Mouse (Mus musculus): ENCODE results near the gene Chst2. TPM values are rescaled to one million over a fixed set of nuclear protein-coding genes. Genes with fewer than 3 reads are reported as not detected.

Gene Chst2
- polyA plus RNA-seq, 2 experiments, result 7.5 to 10.6 TPM

DNA sequence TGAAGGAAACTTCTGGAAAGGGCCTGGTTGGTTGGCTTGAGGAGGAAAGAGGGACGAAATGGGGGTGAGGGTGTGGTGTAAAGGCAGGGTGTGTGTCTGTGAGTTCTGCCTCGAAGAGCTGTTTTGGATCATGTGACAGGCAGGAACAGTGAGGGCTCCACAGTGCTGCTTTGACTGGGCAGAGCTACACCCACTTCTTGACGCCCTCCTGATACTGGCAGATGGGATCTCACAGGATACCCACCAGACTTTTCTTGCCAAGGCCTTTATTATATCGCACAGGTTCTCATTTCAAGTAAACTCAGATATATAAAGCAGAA, 29.7 kb upstream of the Chst2 start:
- no peaks in the 10 kb centered on the region for H3K9me3 ChIP-seq (ENCODE audit: control insufficient read depth, low read length)
- no peak overlapping the region for H3K27ac ChIP-seq (replicated peaks; ENCODE audit: low read depth, low read length)
- H3K4me1 ChIP-seq (ENCODE audit: control insufficient read depth, insufficient read depth, low read length), result no peaks in the 10 kb centered on the region
- no peak overlapping the region for H3K9ac ChIP-seq (ENCODE audit: low read depth, low read length, severe bottlenecking)
- no peak overlapping the region for H3K4me3 ChIP-seq (replicated peaks; ENCODE audit: low read length)
- no peak for DNase-seq (ENCODE audit: low spot score)
- TF ChIP-seq POLR2A (IDR thresholded peaks at IDR 0.05; ENCODE audit: borderline replicate concordance, extremely low read depth, insufficient read depth, insufficient read length), result no peak
- no peak for ATAC-seq (ENCODE audit: low FRiP score, low read depth)
- 75% methylated on average over 4 of the region's 4 CpGs for WGBS
- no peaks in the 10 kb centered on the region for H3K27me3 ChIP-seq (ENCODE audit: control insufficient read depth, insufficient read depth, low read length)
- no peaks in the 10 kb centered on the region for H3K36me3 ChIP-seq (ENCODE audit: control insufficient read depth, insufficient read depth, low read length)
- no peak overlapping the region for H3K4me2 ChIP-seq (replicated peaks; ENCODE audit: low read depth, low read length, severe bottlenecking)

DNA sequence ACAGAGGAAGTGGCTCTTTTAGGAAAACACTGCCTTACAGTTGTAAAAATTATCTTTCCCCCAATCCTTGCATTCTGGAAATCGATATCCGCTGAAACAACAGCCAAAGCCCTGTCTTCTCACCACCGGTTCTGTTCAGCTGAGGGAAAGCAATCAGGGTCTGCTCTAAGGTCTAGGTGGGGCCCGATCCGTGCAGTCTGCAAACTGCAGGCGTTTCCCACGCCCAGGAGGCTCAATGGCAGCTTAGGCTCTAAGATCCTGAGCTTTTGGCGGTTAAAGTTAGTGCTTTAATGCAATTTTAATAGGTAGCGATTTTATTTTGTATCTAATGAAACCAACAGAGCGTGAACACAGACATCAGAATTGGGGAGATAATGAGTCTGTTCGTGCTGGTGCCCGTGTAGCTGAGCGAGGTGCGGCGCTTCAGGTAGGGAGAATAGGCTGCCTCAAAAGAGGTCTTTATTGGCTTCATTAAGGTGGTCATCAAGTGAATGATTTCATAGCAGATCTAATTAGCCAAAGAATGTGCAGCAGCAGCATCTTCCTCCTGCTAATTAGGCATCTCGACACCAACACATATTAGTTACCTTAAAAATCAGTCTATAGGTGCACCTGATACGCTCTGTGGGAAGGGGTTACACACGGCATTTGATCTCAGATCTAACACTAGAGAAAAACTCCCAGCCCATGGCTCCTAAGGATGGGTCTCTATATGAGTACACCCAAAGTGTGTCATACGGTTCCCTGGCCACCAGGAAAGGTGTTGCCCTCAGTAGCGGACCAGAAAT, 29.2 kb upstream of the Chst2 start:
- Histone ChIP-seq H3K4me2 (replicated peaks; ENCODE audit: low read depth, low read length, severe bottlenecking) (no peak overlapping the region), H3K27me3 (ENCODE audit: control insufficient read depth, insufficient read depth, low read length) (no peaks in the 10 kb centered on the region), H3K27ac (replicated peaks; ENCODE audit: low read depth, low read length) (no peak overlapping the region), H3K36me3 (ENCODE audit: control insufficient read depth, insufficient read depth, low read length) (no peaks in the 10 kb centered on the region), H3K4me1 (ENCODE audit: control insufficient read depth, insufficient read depth, low read length) (no peaks in the 10 kb centered on the region), H3K9ac (ENCODE audit: low read depth, low read length, severe bottlenecking) (no peak overlapping the region), H3K4me3 (replicated peaks; ENCODE audit: low read length) (no peak overlapping the region), H3K9me3 (ENCODE audit: control insufficient read depth, low read length) (no peaks in the 10 kb centered on the region)
- DNase-seq (ENCODE audit: low spot score) (no peak), ATAC-seq (ENCODE audit: low FRiP score, low read depth) (no peak)
- TF ChIP-seq POLR2A (IDR thresholded peaks at IDR 0.05; ENCODE audit: borderline replicate concordance, extremely low read depth, insufficient read depth, insufficient read length), result no peak
- 65% methylated on average over 20 of the region's 20 CpGs for WGBS

DNA sequence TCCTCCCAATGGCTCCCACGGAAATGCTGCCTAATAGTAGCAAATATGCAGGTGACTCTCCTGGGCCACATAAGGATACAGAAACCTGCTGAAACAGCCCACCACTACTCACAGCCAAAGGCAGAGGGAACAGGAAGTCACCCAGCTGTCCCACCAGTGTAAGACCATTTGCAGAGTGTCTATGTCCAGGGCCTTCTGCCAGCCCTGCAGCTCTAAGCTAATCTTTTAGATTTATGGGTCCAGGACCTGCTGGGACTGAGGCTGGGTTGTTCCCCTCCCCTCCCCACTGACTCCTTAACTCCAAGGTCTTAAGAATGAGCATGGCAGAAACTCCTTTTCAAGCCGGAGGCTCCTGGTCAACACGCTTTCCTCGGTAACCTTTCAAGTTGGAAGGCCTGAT, 21.8 kb upstream of the Chst2 start:
- DNase-seq (ENCODE audit: low spot score) (no peak), ATAC-seq (ENCODE audit: low FRiP score, low read depth) (no peak)
- no peaks in the 10 kb centered on the region for H3K36me3 ChIP-seq (ENCODE audit: control insufficient read depth, insufficient read depth, low read length)
- H3K9me3 ChIP-seq (ENCODE audit: control insufficient read depth, low read length), result no peaks in the 10 kb centered on the region
- TF ChIP-seq POLR2A (IDR thresholded peaks at IDR 0.05; ENCODE audit: borderline replicate concordance, extremely low read depth, insufficient read depth, insufficient read length), result no peak
- no peak overlapping the region for H3K4me3 ChIP-seq (replicated peaks; ENCODE audit: low read length)
- H3K9ac ChIP-seq (ENCODE audit: low read depth, low read length, severe bottlenecking), result no peak overlapping the region
- H3K27ac ChIP-seq (replicated peaks; ENCODE audit: low read depth, low read length), result no peak overlapping the region
- no peaks in the 10 kb centered on the region for H3K27me3 ChIP-seq (ENCODE audit: control insufficient read depth, insufficient read depth, low read length)
- 55% methylated on average over 4 of the region's 4 CpGs for WGBS
- H3K4me2 ChIP-seq (replicated peaks; ENCODE audit: low read depth, low read length, severe bottlenecking), result no peak overlapping the region
- H3K4me1 ChIP-seq (ENCODE audit: control insufficient read depth, insufficient read depth, low read length), result peaks cover 7% of the 10 kb centered on the region; the same call in 1 of the 2 replicates

DNA sequence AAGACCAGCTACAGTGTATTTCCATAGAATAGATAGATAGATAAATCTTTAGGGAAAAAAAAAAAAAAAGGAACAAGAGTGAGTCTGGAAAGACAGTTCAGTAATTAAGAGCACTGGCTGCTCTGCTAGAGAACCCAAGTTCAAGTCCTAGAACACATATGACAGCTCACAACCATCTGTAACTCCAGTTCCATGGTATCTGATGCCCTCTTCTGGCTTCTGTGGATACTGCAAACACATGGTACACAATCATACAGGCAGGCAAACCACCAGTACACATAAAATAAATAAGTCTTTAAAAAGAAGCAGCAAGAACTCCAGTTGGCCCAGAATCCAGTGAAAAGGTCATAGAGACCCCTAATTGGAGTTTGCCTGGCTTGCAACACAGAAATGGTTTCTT, 7.4 kb upstream of the Chst2 start:
- Histone ChIP-seq H3K9ac (ENCODE audit: low read depth, low read length, severe bottlenecking) (no peak overlapping the region), H3K4me2 (replicated peaks; ENCODE audit: low read depth, low read length, severe bottlenecking) (no peak overlapping the region), H3K4me1 (ENCODE audit: control insufficient read depth, insufficient read depth, low read length) (no peaks in the 10 kb centered on the region), H3K27ac (replicated peaks; ENCODE audit: low read depth, low read length) (no peak overlapping the region), H3K36me3 (ENCODE audit: control insufficient read depth, insufficient read depth, low read length) (no peaks in the 10 kb centered on the region), H3K9me3 (ENCODE audit: control insufficient read depth, low read length) (no peaks in the 10 kb centered on the region), H3K27me3 (ENCODE audit: control insufficient read depth, insufficient read depth, low read length) (no peaks in the 10 kb centered on the region), H3K4me3 (replicated peaks; ENCODE audit: low read length) (no peak overlapping the region)
- no peak for TF ChIP-seq POLR2A (IDR thresholded peaks at IDR 0.05; ENCODE audit: borderline replicate concordance, extremely low read depth, insufficient read depth, insufficient read length)
- DNase-seq (ENCODE audit: low spot score) (no peak), ATAC-seq (ENCODE audit: low FRiP score, low read depth) (no peak)

DNA sequence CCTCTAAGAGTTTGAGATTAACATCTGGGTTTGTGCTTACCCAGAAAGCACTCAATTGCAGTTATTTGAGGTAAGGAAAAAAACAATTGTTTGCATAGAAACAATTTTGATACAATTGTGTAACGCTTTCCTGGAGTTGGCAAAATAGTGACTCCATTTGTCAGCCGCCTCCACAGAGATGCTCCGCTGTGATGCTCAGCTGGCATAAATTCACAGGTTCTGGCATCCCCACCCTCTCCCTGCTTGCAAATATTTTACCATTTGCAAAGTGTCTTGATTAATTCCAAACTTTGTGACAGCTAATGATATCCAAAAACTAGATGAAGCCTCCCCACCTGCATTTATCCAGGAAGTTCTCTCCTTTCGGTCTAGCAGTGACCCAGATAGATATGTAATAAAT, 5.5 kb upstream of the Chst2 start:
- Histone ChIP-seq H3K36me3 (ENCODE audit: control insufficient read depth, insufficient read depth, low read length) (no peaks in the 10 kb centered on the region), H3K9ac (ENCODE audit: low read depth, low read length, severe bottlenecking) (no peak overlapping the region), H3K4me1 (ENCODE audit: control insufficient read depth, insufficient read depth, low read length) (no peaks in the 10 kb centered on the region), H3K4me3 (replicated peaks; ENCODE audit: low read length) (no peak overlapping the region), H3K27me3 (ENCODE audit: control insufficient read depth, insufficient read depth, low read length) (0 out of 2 replicates have a peak, but pooled peaks cover 3% of the 10 kb centered on the region), H3K27ac (replicated peaks; ENCODE audit: low read depth, low read length) (no peak overlapping the region), H3K4me2 (replicated peaks; ENCODE audit: low read depth, low read length, severe bottlenecking) (no peak overlapping the region), H3K9me3 (ENCODE audit: control insufficient read depth, low read length) (no peaks in the 10 kb centered on the region)
- DNase-seq (ENCODE audit: low spot score), result no peak
- WGBS, result 72% methylated on average over 4 of the region's 4 CpGs
- no peak for TF ChIP-seq POLR2A (IDR thresholded peaks at IDR 0.05; ENCODE audit: borderline replicate concordance, extremely low read depth, insufficient read depth, insufficient read length)
- ATAC-seq (ENCODE audit: low FRiP score, low read depth), result no peak
